Mouse (Mus musculus) liver, embryonic 14.5 days (tissue): Measurements from ENCODE around the gene Dlgap5.

Source experiments
- CTCF ChIP-seq: IDR thresholded peaks from 2 replicates; pipeline ENCODE4 v1.5.1; 2016; ENCODE audit warnings: antibody characterized with exemption, low read depth, control low read depth
- EP300 ChIP-seq: IDR thresholded peaks from 2 replicates; pipeline ENCODE4 v1.6.1; 2016; ENCODE audit warnings: antibody characterized with exemption, low read depth

- TF ChIP-seq CTCF (peak; percentile 57), EP300 (no peak)
Observed at GRCm38 (mm10) chr14:47432987-47433386, 14.8 kb upstream of the Dlgap5 start.
